Mouse (Mus musculus): ENCODE results near the gene E2f6. TPM values are rescaled to one million over a fixed set of nuclear protein-coding genes. Genes with fewer than 3 reads are reported as not detected.

The E2f6 gene
- polyA plus RNA-seq, 1 experiment from 2014 or later: 65.4 TPM

GRCm38 (mm10) chr12:16853431-16854165 is 42.8 kb downstream of the E2f6 start:
- 83% methylated on average over 11 of the region's 11 CpGs for WGBS
- H3K27me3 ChIP-seq: no peaks in the 10 kb centered on the region

GRCm38 (mm10) chr12:16855632-16856305 is 45.0 kb downstream of the E2f6 start:
- no peaks in the 10 kb centered on the region for H3K9me3 ChIP-seq
- 0 out of 2 replicates have a peak, but pooled peaks have one; percentile 71 for ATAC-seq (ENCODE audit: insufficient number of reproducible peaks, insufficient read depth, low FRiP score, low TSS enrichment, low read depth)
- no peak overlapping the region for H3K4me2 ChIP-seq
- H3K4me1 ChIP-seq: peaks cover 6% of the 10 kb centered on the region
- no peak overlapping the region for H3K27ac ChIP-seq
- no peaks in the 10 kb centered on the region for H3K36me3 ChIP-seq
- H3K27me3 ChIP-seq: no peaks in the 10 kb centered on the region
- no peak overlapping the region for H3K4me3 ChIP-seq
- WGBS: 36% methylated on average over 6 of the region's 6 CpGs
- H3K9ac ChIP-seq: no peak overlapping the region

More at GRCm38 (mm10) chr12:16853431-16854165, 42.8 kb downstream of the E2f6 start:
- ATAC-seq (ENCODE audit: insufficient number of reproducible peaks, insufficient read depth, low FRiP score, low TSS enrichment, low read depth): no peak
- peaks cover 10% of the 10 kb centered on the region for H3K4me1 ChIP-seq
- H3K4me3 ChIP-seq: no peak overlapping the region
- no peaks in the 10 kb centered on the region for H3K9me3 ChIP-seq
- H3K27ac ChIP-seq: no peak overlapping the region
- H3K9ac ChIP-seq: no peak overlapping the region
- H3K36me3 ChIP-seq: no peaks in the 10 kb centered on the region
- H3K4me2 ChIP-seq: no peak overlapping the region

- 63% methylated on average over 2 of the region's 2 CpGs for WGBS
Measured at GRCm38 (mm10) chr12:16856306-16856679, 45.5 kb downstream of the E2f6 start.

GRCm38 (mm10) chr12:16858081-16858480 is 47.3 kb downstream of the E2f6 start:
- no peak overlapping the region for H3K4me3 ChIP-seq
- no peaks in the 10 kb centered on the region for H3K9me3 ChIP-seq
- no peaks in the 10 kb centered on the region for H3K36me3 ChIP-seq
- no peaks in the 10 kb centered on the region for H3K27me3 ChIP-seq
- WGBS: 78% methylated on average over 4 of the region's 4 CpGs
- no peak for ATAC-seq (ENCODE audit: insufficient number of reproducible peaks, insufficient read depth, low FRiP score, low TSS enrichment, low read depth)
- peaks cover 3% of the 10 kb centered on the region for H3K4me1 ChIP-seq
- no peak overlapping the region for H3K27ac ChIP-seq
- H3K4me2 ChIP-seq: no peak overlapping the region
- no peak overlapping the region for H3K9ac ChIP-seq

More at GRCm38 (mm10) chr12:16856306-16856679, 45.5 kb downstream of the E2f6 start:
- Histone ChIP-seq H3K4me2 (no peak overlapping the region), H3K27ac (no peak overlapping the region), H3K9me3 (no peaks in the 10 kb centered on the region), H3K4me3 (no peak overlapping the region), H3K27me3 (no peaks in the 10 kb centered on the region), H3K36me3 (no peaks in the 10 kb centered on the region), H3K4me1 (peaks cover 3% of the 10 kb centered on the region), H3K9ac (no peak overlapping the region)
- ATAC-seq (ENCODE audit: insufficient number of reproducible peaks, insufficient read depth, low FRiP score, low TSS enrichment, low read depth): no peak

- Histone ChIP-seq H3K36me3 (no peaks in the 10 kb centered on the region), H3K9ac (no peak overlapping the region), H3K9me3 (no peaks in the 10 kb centered on the region), H3K27ac (no peak overlapping the region), H3K27me3 (no peaks in the 10 kb centered on the region), H3K4me2 (no peak overlapping the region), H3K4me3 (no peak overlapping the region), H3K4me1 (peaks cover 4% of the 10 kb centered on the region)
- ATAC-seq (ENCODE audit: insufficient number of reproducible peaks, insufficient read depth, low FRiP score, low TSS enrichment, low read depth): no peak
- WGBS: 80% methylated on average over 2 of the region's 2 CpGs
Measured at GRCm38 (mm10) chr12:16859781-16860180, 49.0 kb downstream of the E2f6 start.

- Histone ChIP-seq H3K4me1 (peaks cover 9% of the 10 kb centered on the region), H3K27me3 (no peaks in the 10 kb centered on the region), H3K4me3 (no peak overlapping the region), H3K4me2 (no peak overlapping the region), H3K9me3 (no peaks in the 10 kb centered on the region), H3K9ac (no peak overlapping the region), H3K36me3 (no peaks in the 10 kb centered on the region), H3K27ac (peak overlapping the region; percentile 16; the same call in 1 of the 2 replicates)
- 50% methylated on average over 1 of the region's 1 CpGs for WGBS
- ATAC-seq (ENCODE audit: insufficient number of reproducible peaks, insufficient read depth, low FRiP score, low TSS enrichment, low read depth): no peak
Measured at GRCm38 (mm10) chr12:16860533-16860932, 49.8 kb downstream of the E2f6 start.

GRCm38 (mm10) chr12:16860961-16861360 is 50.2 kb downstream of the E2f6 start:
- H3K27ac ChIP-seq: peak overlapping the region; percentile 16; the same call in 1 of the 2 replicates
- no peak overlapping the region for H3K9ac ChIP-seq
- no peak overlapping the region for H3K4me3 ChIP-seq
- no peak overlapping the region for H3K4me2 ChIP-seq
- H3K27me3 ChIP-seq: no peaks in the 10 kb centered on the region
- WGBS: 52% methylated on average over 3 of the region's 3 CpGs
- H3K9me3 ChIP-seq: no peaks in the 10 kb centered on the region
- H3K4me1 ChIP-seq: peaks cover 6% of the 10 kb centered on the region; the same call in 1 of the 2 replicates
- no peak for ATAC-seq (ENCODE audit: insufficient number of reproducible peaks, insufficient read depth, low FRiP score, low TSS enrichment, low read depth)
- H3K36me3 ChIP-seq: no peaks in the 10 kb centered on the region

GRCm38 (mm10) chr12:16864477-16864876 is 53.7 kb downstream of the E2f6 start:
- H3K9ac ChIP-seq: no peak overlapping the region
- H3K36me3 ChIP-seq: no peaks in the 10 kb centered on the region
- peaks cover 14% of the 10 kb centered on the region for H3K4me1 ChIP-seq
- WGBS: 62% methylated on average over 4 of the region's 4 CpGs
- no peaks in the 10 kb centered on the region for H3K27me3 ChIP-seq
- no peak overlapping the region for H3K4me3 ChIP-seq
- H3K27ac ChIP-seq: no peak overlapping the region
- H3K9me3 ChIP-seq: no peaks in the 10 kb centered on the region
- no peak for ATAC-seq (ENCODE audit: insufficient number of reproducible peaks, insufficient read depth, low FRiP score, low TSS enrichment, low read depth)
- H3K4me2 ChIP-seq: no peak overlapping the region

- Histone ChIP-seq H3K27me3 (no peaks in the 10 kb centered on the region), H3K4me3 (no peak overlapping the region), H3K4me1 (peaks cover 28% of the 10 kb centered on the region), H3K4me2 (no peak overlapping the region), H3K27ac (no peak overlapping the region), H3K9ac (no peak overlapping the region), H3K36me3 (no peaks in the 10 kb centered on the region), H3K9me3 (no peaks in the 10 kb centered on the region)
- WGBS: 68% methylated on average over 3 of the region's 3 CpGs
- ATAC-seq (ENCODE audit: insufficient number of reproducible peaks, insufficient read depth, low FRiP score, low TSS enrichment, low read depth): no peak
Measured at GRCm38 (mm10) chr12:16865871-16866270, 55.1 kb downstream of the E2f6 start.

GRCm38 (mm10) chr12:16866460-16866859 is 55.7 kb downstream of the E2f6 start:
- Histone ChIP-seq H3K36me3 (no peaks in the 10 kb centered on the region), H3K4me2 (no peak overlapping the region), H3K9ac (no peak overlapping the region), H3K4me3 (no peak overlapping the region), H3K9me3 (no peaks in the 10 kb centered on the region), H3K27me3 (no peaks in the 10 kb centered on the region), H3K27ac (no peak overlapping the region), H3K4me1 (peaks cover 31% of the 10 kb centered on the region)
- ATAC-seq (ENCODE audit: insufficient number of reproducible peaks, insufficient read depth, low FRiP score, low TSS enrichment, low read depth): no peak
- 80% methylated on average over 3 of the region's 3 CpGs for WGBS

GRCm38 (mm10) chr12:16867306-16867705 is 56.5 kb downstream of the E2f6 start:
- H3K36me3 ChIP-seq: no peaks in the 10 kb centered on the region
- no peak for ATAC-seq (ENCODE audit: insufficient number of reproducible peaks, insufficient read depth, low FRiP score, low TSS enrichment, low read depth)
- H3K4me1 ChIP-seq: peaks cover 31% of the 10 kb centered on the region
- no peaks in the 10 kb centered on the region for H3K27me3 ChIP-seq
- no peak overlapping the region for H3K4me2 ChIP-seq
- no peak overlapping the region for H3K9ac ChIP-seq
- 68% methylated on average over 7 of the region's 7 CpGs for WGBS
- H3K27ac ChIP-seq: no peak overlapping the region
- no peak overlapping the region for H3K4me3 ChIP-seq
- H3K9me3 ChIP-seq: no peaks in the 10 kb centered on the region

- Histone ChIP-seq H3K9me3 (no peaks in the 10 kb centered on the region), H3K9ac (no peak overlapping the region), H3K36me3 (no peaks in the 10 kb centered on the region), H3K4me2 (no peak overlapping the region), H3K4me1 (peaks cover 31% of the 10 kb centered on the region), H3K27ac (no peak overlapping the region), H3K27me3 (no peaks in the 10 kb centered on the region), H3K4me3 (no peak overlapping the region)
- 76% methylated on average over 6 of the region's 6 CpGs for WGBS
- ATAC-seq (ENCODE audit: insufficient number of reproducible peaks, insufficient read depth, low FRiP score, low TSS enrichment, low read depth): no peak
Measured at GRCm38 (mm10) chr12:16868618-16869017, 57.9 kb downstream of the E2f6 start.

Measured in embryonic facial prominence, embryonic 13.5 days (tissue).